Comparison of ENCODE assay signal across 12 mouse cellular contexts in the genomic region with DNA sequence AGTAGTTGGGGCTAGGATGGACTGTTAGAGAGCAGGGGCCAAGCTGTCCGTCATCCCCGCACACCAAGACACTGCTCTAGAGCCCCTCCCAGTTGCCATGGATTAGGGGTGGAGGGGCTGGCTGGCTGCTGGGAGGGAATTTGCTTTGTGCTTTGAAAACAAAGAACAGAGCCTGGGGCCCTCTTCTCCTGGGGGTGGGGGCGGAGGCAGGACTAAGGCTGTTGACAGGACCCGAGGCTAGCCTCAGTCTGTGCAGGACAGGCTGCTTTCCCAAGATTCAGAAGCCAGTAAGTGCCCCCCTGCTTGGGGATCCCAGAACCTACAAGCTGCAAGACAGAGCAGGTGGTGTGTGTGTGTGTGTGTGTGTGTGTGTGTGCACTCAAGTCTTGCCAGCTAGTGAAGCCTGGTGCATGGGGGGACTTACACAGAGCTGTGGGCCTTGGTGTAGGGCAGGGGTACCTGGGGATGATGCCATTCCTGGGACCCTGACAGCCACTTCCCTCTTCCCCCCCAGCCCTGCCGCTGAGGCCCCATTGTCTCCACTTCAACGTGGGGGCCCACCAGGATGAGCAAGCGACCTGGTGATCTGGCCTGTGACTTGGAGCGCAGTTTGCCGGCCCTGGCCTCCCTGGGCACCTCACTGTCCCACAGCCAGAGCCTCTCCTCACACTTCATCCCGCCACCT. TPM values are rescaled to one million over a fixed set of nuclear protein-coding genes. Genes with fewer than 3 reads are reported as not detected.
DNase-seq lines count a peak whose midpoint lies in the region; ATAC-seq and TF ChIP-seq lines count a peak whose summit lies in the region.
"Had no signal": no experiment of that assay in that cellular context is flagged by ENCODE, and none has a peak within 500 bp of the region (broad histone marks: within the 10 kb centered on the region; RNA-seq: fewer than 3 reads in every experiment).

No protein-coding gene starts in this region.

- peak overlapping the region; percentile 37 for H3K27ac ChIP-seq in heart, embryonic 11.5 days (ENCODE audit: low read depth, low read length)
- no peak overlapping the region for H3K27ac ChIP-seq in embryonic facial prominence, embryonic 15.5 days (replicated peaks)
- H3K27ac ChIP-seq in kidney, embryonic 15.5 days, result no peak overlapping the region
- H3K27ac ChIP-seq: kidney, postnatal 0 days; liver, embryonic 15.5 days had no signal

- intact Hi-C loops in heart, postnatal 10 days (cut with DNase I), result loop anchor here (2.0 kb wide), 1 partner anchor 17 kb away; no protein-coding TSS in a partner anchor

- no peak for ATAC-seq in heart, embryonic 11.5 days (replicated peaks; ENCODE audit: insufficient number of reproducible peaks, low FRiP score, low TSS enrichment)
- 0 out of 2 replicates have a peak, but pooled peaks have one; percentile 6 for ATAC-seq in embryonic facial prominence, embryonic 15.5 days (ENCODE audit: insufficient number of reproducible peaks, low FRiP score, low TSS enrichment, low read depth)
- 0 out of 2 replicates have a peak, but pooled peaks have one; percentile 28 for ATAC-seq in megakaryocyte-erythroid progenitor cell, adult 5-6 weeks (replicated peaks; ENCODE audit: low FRiP score, low TSS enrichment, poor library complexity, severe bottlenecking)
- no peak for ATAC-seq in kidney, embryonic 15.5 days (replicated peaks; ENCODE audit: low FRiP score)
- no peak for ATAC-seq in inflammation-experienced regulatory T-cells, adult 6 months

- peaks cover 77% of the 10 kb centered on the region for H3K4me1 ChIP-seq in heart, embryonic 11.5 days (ENCODE audit: control insufficient read depth, insufficient read depth, low read length)
- peaks cover 64% of the 10 kb centered on the region for H3K4me1 ChIP-seq in E14TG2a.4 (replicated peaks; ENCODE audit: low read depth, low read length)
- H3K4me1 ChIP-seq in embryonic facial prominence, embryonic 15.5 days, result peaks cover 14% of the 10 kb centered on the region; the same call in 1 of the 2 replicates
- H3K4me1 ChIP-seq in kidney, embryonic 15.5 days, result peaks cover 15% of the 10 kb centered on the region

- peak overlapping the region; percentile 46; the same call in 1 of the 2 replicates for H3K9ac ChIP-seq in heart, embryonic 11.5 days (ENCODE audit: low read depth, low read length)
- no peak overlapping the region for H3K9ac ChIP-seq in embryonic facial prominence, embryonic 15.5 days
- H3K9ac ChIP-seq in kidney, embryonic 15.5 days, result no peak overlapping the region
- H3K9ac ChIP-seq: liver, embryonic 15.5 days had no signal

- no peaks in the 10 kb centered on the region for H3K9me3 ChIP-seq in heart, embryonic 11.5 days (replicated peaks; ENCODE audit: control insufficient read depth, low read length)
- no peaks in the 10 kb centered on the region for H3K9me3 ChIP-seq in E14TG2a.4 (ENCODE audit: low read length)
- H3K9me3 ChIP-seq in embryonic facial prominence, embryonic 15.5 days (replicated peaks), result no peaks in the 10 kb centered on the region
- no peaks in the 10 kb centered on the region for H3K9me3 ChIP-seq in kidney, embryonic 15.5 days (replicated peaks)
- H3K9me3 ChIP-seq: liver, embryonic 15.5 days had no signal

- H3K36me3 ChIP-seq in heart, embryonic 11.5 days (ENCODE audit: control insufficient read depth, insufficient read depth, low read length), result peaks cover 7% of the 10 kb centered on the region
- peaks cover 34% of the 10 kb centered on the region for H3K36me3 ChIP-seq in E14TG2a.4 (ENCODE audit: insufficient read depth, low read length)
- H3K36me3 ChIP-seq in embryonic facial prominence, embryonic 15.5 days, result peaks cover 21% of the 10 kb centered on the region
- peaks cover 32% of the 10 kb centered on the region for H3K36me3 ChIP-seq in kidney, embryonic 15.5 days

- no peaks in the 10 kb centered on the region for H3K27me3 ChIP-seq in heart, embryonic 11.5 days (ENCODE audit: control insufficient read depth, insufficient read depth, low read length)
- no peaks in the 10 kb centered on the region for H3K27me3 ChIP-seq in E14TG2a.4 (ENCODE audit: insufficient read depth, low read length)
- no peaks in the 10 kb centered on the region for H3K27me3 ChIP-seq in embryonic facial prominence, embryonic 15.5 days
- no peaks in the 10 kb centered on the region for H3K27me3 ChIP-seq in kidney, embryonic 15.5 days
- H3K27me3 ChIP-seq: liver, embryonic 15.5 days had no signal

- WGBS in heart, embryonic 11.5 days (ENCODE audit: insufficient replicate concordance), result 33% methylated on average over 10 of the region's 10 CpGs
- 42% methylated on average over 10 of the region's 10 CpGs for WGBS in embryonic facial prominence, embryonic 15.5 days
- WGBS in kidney, embryonic 15.5 days, result 53% methylated on average over 10 of the region's 10 CpGs

- peak overlapping the region; percentile 18 for H3K4me3 ChIP-seq in heart, embryonic 11.5 days (ENCODE audit: low read depth, low read length)
- peak overlapping the region; percentile 67 for H3K4me3 ChIP-seq in E14TG2a.4 (replicated peaks; ENCODE audit: low read length)
- no peak overlapping the region for H3K4me3 ChIP-seq in embryonic facial prominence, embryonic 15.5 days (replicated peaks)
- no peak overlapping the region for H3K4me3 ChIP-seq in kidney, embryonic 15.5 days (replicated peaks)
- H3K4me3 ChIP-seq: liver, embryonic 15.5 days had no signal

- TF ChIP-seq CTCF in E14TG2a.4 (conservative IDR thresholded peaks at IDR 0.05; ENCODE audit: low read length), result no peak

- no peak for DNase-seq in heart, postnatal 10 days
- DNase-seq in T-cell, adult 2 months (ENCODE audit: low spot score), result no peak
- DNase-seq: adrenal gland, adult 8-10 months had no signal

- H3K4me2 ChIP-seq in heart, embryonic 11.5 days, result peak overlapping the region; percentile 46
- H3K4me2 ChIP-seq in embryonic facial prominence, embryonic 15.5 days (replicated peaks), result no peak overlapping the region
- no peak overlapping the region for H3K4me2 ChIP-seq in kidney, embryonic 15.5 days
- H3K4me2 ChIP-seq: liver, embryonic 15.5 days had no signal

RNA-seq across cellular contexts. Expression of a gene that starts 11.9 kb away (rescaled TPM):
- polyA plus RNA-seq in heart, embryonic 11.5 days (2014; fragmentation: Nextera tagmentation; extraction: Ambion mirVana), result 149 and 151 TPM in 2 replicates
- 100 to 1,000 TPM; 469 to 500 TPM for total RNA-seq in heart, postnatal 10 days (2021)
- 8.4 and 12.2 TPM in 2 replicates for polyA plus RNA-seq in embryonic facial prominence, embryonic 15.5 days (2015; fragmentation: Nextera tagmentation; extraction: Ambion mirVana)
- total RNA-seq in megakaryocyte-erythroid progenitor cell, adult 5-6 weeks (2014; fragmentation: Nextera tagmentation), result not detected in 2 replicates
- not detected in 2 replicates for total RNA-seq in megakaryocyte-erythroid progenitor cell, adult 5-6 weeks (2017)
- 2.5 and 3.5 TPM in 2 replicates for polyA plus RNA-seq in kidney, embryonic 15.5 days (2015; fragmentation: Nextera tagmentation; extraction: Ambion mirVana)
- polyA plus RNA-seq in inflammation-experienced regulatory T-cells, adult 6 months (2017; shearing (Covaris generic)), result not detected
- polyA plus RNA-seq: thymus, postnatal 0 days had no signal

RNA-seq across cellular contexts. Expression of a gene that starts 13.5 kb away (rescaled TPM):
- 39.6 and 40.6 TPM in 2 replicates for polyA plus RNA-seq in heart, embryonic 11.5 days (2014; fragmentation: Nextera tagmentation; extraction: Ambion mirVana)
- total RNA-seq in heart, postnatal 10 days (2021), result 10 to 100 TPM; 23.9 to 24.5 TPM
- 41.0 and 41.3 TPM in 2 replicates for polyA plus RNA-seq in embryonic facial prominence, embryonic 15.5 days (2015; fragmentation: Nextera tagmentation; extraction: Ambion mirVana)
- 11.9 and 28.5 TPM in 2 replicates for total RNA-seq in megakaryocyte-erythroid progenitor cell, adult 5-6 weeks (2014; fragmentation: Nextera tagmentation)
- total RNA-seq in megakaryocyte-erythroid progenitor cell, adult 5-6 weeks (2017), result 10.6 and 18.2 TPM in 2 replicates
- polyA plus RNA-seq in kidney, embryonic 15.5 days (2015; fragmentation: Nextera tagmentation; extraction: Ambion mirVana), result 46.4 and 53.1 TPM in 2 replicates
- polyA plus RNA-seq in inflammation-experienced regulatory T-cells, adult 6 months (2017; shearing (Covaris generic)), result 10 to 100 TPM; 38.5 to 42.1 (median 40.3) TPM

RNA-seq across cellular contexts. Expression of a gene that starts 14.6 kb away (rescaled TPM):
- polyA plus RNA-seq in heart, embryonic 11.5 days (2014; fragmentation: Nextera tagmentation; extraction: Ambion mirVana), result 3.9 and 4.8 TPM in 2 replicates
- total RNA-seq in heart, postnatal 10 days (2021), result under 1 TPM in 1 of 2 experiments, not detected in 1; 0.31 TPM
- polyA plus RNA-seq in embryonic facial prominence, embryonic 15.5 days (2015; fragmentation: Nextera tagmentation; extraction: Ambion mirVana), result 0.56 and 0.66 TPM in 2 replicates
- not detected in 2 replicates for total RNA-seq in megakaryocyte-erythroid progenitor cell, adult 5-6 weeks (2014; fragmentation: Nextera tagmentation)
- total RNA-seq in megakaryocyte-erythroid progenitor cell, adult 5-6 weeks (2017), result not detected in 2 replicates
- polyA plus RNA-seq in kidney, embryonic 15.5 days (2015; fragmentation: Nextera tagmentation; extraction: Ambion mirVana), result 2.7 and 3.8 TPM in 2 replicates
- not detected for polyA plus RNA-seq in inflammation-experienced regulatory T-cells, adult 6 months (2017; shearing (Covaris generic))
- polyA plus RNA-seq: liver, embryonic 15.5 days had no signal

RNA-seq across cellular contexts. Expression of a gene that starts 23.5 kb away (rescaled TPM):
- 13.6 and 15.3 TPM in 2 replicates for polyA plus RNA-seq in heart, embryonic 11.5 days (2014; fragmentation: Nextera tagmentation; extraction: Ambion mirVana)
- 1 to 10 TPM; 2.7 to 4.0 TPM for total RNA-seq in heart, postnatal 10 days (2021)
- 3.8 and 7.0 TPM in 2 replicates for polyA plus RNA-seq in embryonic facial prominence, embryonic 15.5 days (2015; fragmentation: Nextera tagmentation; extraction: Ambion mirVana)
- total RNA-seq in megakaryocyte-erythroid progenitor cell, adult 5-6 weeks (2014; fragmentation: Nextera tagmentation), result not detected in 2 replicates
- not detected in 2 replicates for total RNA-seq in megakaryocyte-erythroid progenitor cell, adult 5-6 weeks (2017)
- 2.8 and 6.8 TPM in 2 replicates for polyA plus RNA-seq in kidney, embryonic 15.5 days (2015; fragmentation: Nextera tagmentation; extraction: Ambion mirVana)
- not detected for polyA plus RNA-seq in inflammation-experienced regulatory T-cells, adult 6 months (2017; shearing (Covaris generic))

RNA-seq across cellular contexts. Expression of a gene that starts 28.6 kb away (rescaled TPM):
- 10.6 and 13.7 TPM in 2 replicates for polyA plus RNA-seq in heart, embryonic 11.5 days (2014; fragmentation: Nextera tagmentation; extraction: Ambion mirVana)
- 10 to 100 TPM; 14.5 to 17.8 TPM for total RNA-seq in heart, postnatal 10 days (2021)
- polyA plus RNA-seq in embryonic facial prominence, embryonic 15.5 days (2015; fragmentation: Nextera tagmentation; extraction: Ambion mirVana), result 13.7 and 16.8 TPM in 2 replicates
- 6.4 and 10.6 TPM in 2 replicates for total RNA-seq in megakaryocyte-erythroid progenitor cell, adult 5-6 weeks (2014; fragmentation: Nextera tagmentation)
- total RNA-seq in megakaryocyte-erythroid progenitor cell, adult 5-6 weeks (2017), result 1.6 and 5.4 TPM in 2 replicates
- 16.9 and 17.5 TPM in 2 replicates for polyA plus RNA-seq in kidney, embryonic 15.5 days (2015; fragmentation: Nextera tagmentation; extraction: Ambion mirVana)
- 1 to 10 TPM; 7.0 to 8.2 (median 7.2) TPM for polyA plus RNA-seq in inflammation-experienced regulatory T-cells, adult 6 months (2017; shearing (Covaris generic))

Comparison
In these comparisons a context has a peak if more than half of its experiments do, and no peak if none do; other contexts are left out.
1. ATAC-seq: peak in embryonic facial prominence, embryonic 15.5 days (single experiment) and megakaryocyte-erythroid progenitor cell, adult 5-6 weeks (single experiment); none in heart, embryonic 11.5 days (single experiment), kidney, embryonic 15.5 days (single experiment) and inflammation-experienced regulatory T-cells, adult 6 months (single experiment).
2. H3K4me3 ChIP-seq: peak in heart, embryonic 11.5 days (single experiment) and E14TG2a.4 (single experiment); none in embryonic facial prominence, embryonic 15.5 days (single experiment) and kidney, embryonic 15.5 days (single experiment).
3. RNA of a gene that starts 11.9 kb away (polyA plus RNA-seq): 149 to 151 TPM in heart, embryonic 11.5 days; 8.4 to 12.2 TPM in embryonic facial prominence, embryonic 15.5 days, 2.5 to 3.5 TPM in kidney, embryonic 15.5 days and not detected in inflammation-experienced regulatory T-cells, adult 6 months; every median in the first group is over 10 times any median in the second.